Mouse (Mus musculus) liver, embryonic 11.5 days (tissue): ENCODE data around the gene Krt14. TPM values are rescaled to one million over a fixed set of nuclear protein-coding genes. Genes with fewer than 3 reads are reported as not detected.

Experiments
- ATAC-seq: fragments of 200-750 bp; cut with Nextera tagmentation; replicated peaks from 2 replicates; pipeline ENCODE4 v1.8.0; 2017; ENCODE audit warnings: moderate number of reproducible peaks, mild to moderate bottlenecking, moderate TSS enrichment, moderate library complexity; ENCODE audit not compliant: low FRiP score
- DNase-seq: peaks from one replicate; pipeline ENCODE4 v3.0.0-alpha.2; 2017; ENCODE audit warnings: low spot score
- H3K27ac ChIP-seq: fragments of 300-500 bp; sonication (generic); 2 replicates; pipeline ENCODE4 v1.5.1; 2014; ENCODE audit warnings: mild to moderate bottlenecking, low read depth, low read length, control low read depth
- H3K27me3 ChIP-seq: fragments of 300-500 bp; sonication (generic); replicated peaks from 2 replicates; pipeline ENCODE4 v1.6.1; 2014; ENCODE audit warnings: low read length, mixed read lengths; ENCODE audit not compliant: control insufficient read depth, insufficient read depth
- H3K36me3 ChIP-seq: fragments of 300-500 bp; sonication (generic); 2 replicates; pipeline ENCODE4 v1.6.1; 2014; ENCODE audit warnings: mild to moderate bottlenecking, low read length, moderate library complexity, mixed read lengths; ENCODE audit not compliant: control insufficient read depth, insufficient read depth
- H3K4me1 ChIP-seq: fragments of 300-500 bp; sonication (generic); replicated peaks from 2 replicates; pipeline ENCODE4 v1.6.1; 2014; ENCODE audit warnings: low read length, mixed read lengths; ENCODE audit not compliant: control insufficient read depth, insufficient read depth
- H3K4me2 ChIP-seq: fragments of 300-500 bp; sonication (generic); 2 replicates; pipeline ENCODE4 v1.6.1; 2014; ENCODE audit warnings: mild to moderate bottlenecking, control low read depth, moderate library complexity
- H3K4me3 ChIP-seq: fragments of 300-500 bp; sonication (generic); 2 replicates; pipeline ENCODE4 v1.5.1; 2014; ENCODE audit warnings: low read depth, low read length, control low read depth
- H3K9ac ChIP-seq: fragments of 300-500 bp; sonication (generic); 2 replicates; pipeline ENCODE4 v1.6.1; 2014; ENCODE audit warnings: low read depth, low read length, control low read depth
- H3K9me3 ChIP-seq: fragments of 300-500 bp; sonication (generic); 2 replicates; pipeline ENCODE4 v1.6.1; 2016; ENCODE audit warnings: low read length, inconsistent platforms, mixed read lengths; ENCODE audit not compliant: control insufficient read depth
- WGBS: fragments of 180-500 bp; shearing (Covaris S2); extraction: QIAGEN DNeasy Blood & Tissue Kit; methylation state at CpG from one replicate; pipeline ENCODE4 v1.1.7; 2014; 5-methylcytosine and 5-hydroxymethylcytosine counted together
- polyA plus RNA-seq: library from polyadenylated mRNA; unstranded; fragments of >200 nt; fragmentation: Nextera tagmentation; extraction: Ambion mirVana; gene quantifications from 2 replicates; pipeline ENCODE4 v1.2.1, GENCODE M21; 2014

Gene Krt14
- polyA plus RNA-seq, 1 experiment from 2014 or later = 2.3 TPM

GRCm38 (mm10) chr11:100178307-100178706 lies 29.0 kb downstream of the Krt14 start:
- WGBS = 77% methylated on average over 5 of the region's 5 CpGs
- Histone ChIP-seq H3K36me3 (no peaks in the 10 kb centered on the region), H3K4me3 (no peak overlapping the region), H3K4me2 (no peak overlapping the region), H3K9me3 (no peaks in the 10 kb centered on the region), H3K27ac (no peak overlapping the region), H3K9ac (no peak overlapping the region), H3K27me3 (no peaks in the 10 kb centered on the region), H3K4me1 (no peaks in the 10 kb centered on the region)
- no peak for DNase-seq
- ATAC-seq = no peak

DNA sequence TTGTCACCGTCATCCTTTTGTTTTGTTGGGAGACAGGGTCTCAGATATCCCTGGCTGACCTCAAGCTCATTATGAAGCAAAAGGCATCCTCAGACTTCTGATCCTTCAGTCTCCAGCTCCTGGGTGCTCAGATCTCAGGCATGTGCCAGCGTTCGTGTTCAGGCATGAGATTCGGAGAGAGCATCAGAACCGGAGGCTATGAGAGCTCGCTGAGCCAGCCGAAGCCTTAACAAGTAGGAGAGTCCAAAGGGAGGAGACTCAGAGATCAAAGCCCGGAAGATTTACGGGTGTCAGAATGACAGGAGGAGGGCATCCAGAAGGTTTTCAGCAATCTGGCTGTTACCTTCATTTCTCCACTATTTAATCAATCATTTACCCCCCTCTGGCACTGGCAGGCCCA lies 30.6 kb downstream of the Krt14 start:
- H3K9me3 ChIP-seq = no peaks in the 10 kb centered on the region
- no peak for DNase-seq
- H3K9ac ChIP-seq = no peak overlapping the region
- ATAC-seq = no peak
- no peak overlapping the region for H3K4me3 ChIP-seq
- H3K36me3 ChIP-seq = no peaks in the 10 kb centered on the region
- H3K27me3 ChIP-seq = no peaks in the 10 kb centered on the region
- WGBS = 68% methylated on average over 9 of the region's 9 CpGs
- H3K27ac ChIP-seq = no peak overlapping the region
- H3K4me2 ChIP-seq = no peak overlapping the region
- no peaks in the 10 kb centered on the region for H3K4me1 ChIP-seq

DNA sequence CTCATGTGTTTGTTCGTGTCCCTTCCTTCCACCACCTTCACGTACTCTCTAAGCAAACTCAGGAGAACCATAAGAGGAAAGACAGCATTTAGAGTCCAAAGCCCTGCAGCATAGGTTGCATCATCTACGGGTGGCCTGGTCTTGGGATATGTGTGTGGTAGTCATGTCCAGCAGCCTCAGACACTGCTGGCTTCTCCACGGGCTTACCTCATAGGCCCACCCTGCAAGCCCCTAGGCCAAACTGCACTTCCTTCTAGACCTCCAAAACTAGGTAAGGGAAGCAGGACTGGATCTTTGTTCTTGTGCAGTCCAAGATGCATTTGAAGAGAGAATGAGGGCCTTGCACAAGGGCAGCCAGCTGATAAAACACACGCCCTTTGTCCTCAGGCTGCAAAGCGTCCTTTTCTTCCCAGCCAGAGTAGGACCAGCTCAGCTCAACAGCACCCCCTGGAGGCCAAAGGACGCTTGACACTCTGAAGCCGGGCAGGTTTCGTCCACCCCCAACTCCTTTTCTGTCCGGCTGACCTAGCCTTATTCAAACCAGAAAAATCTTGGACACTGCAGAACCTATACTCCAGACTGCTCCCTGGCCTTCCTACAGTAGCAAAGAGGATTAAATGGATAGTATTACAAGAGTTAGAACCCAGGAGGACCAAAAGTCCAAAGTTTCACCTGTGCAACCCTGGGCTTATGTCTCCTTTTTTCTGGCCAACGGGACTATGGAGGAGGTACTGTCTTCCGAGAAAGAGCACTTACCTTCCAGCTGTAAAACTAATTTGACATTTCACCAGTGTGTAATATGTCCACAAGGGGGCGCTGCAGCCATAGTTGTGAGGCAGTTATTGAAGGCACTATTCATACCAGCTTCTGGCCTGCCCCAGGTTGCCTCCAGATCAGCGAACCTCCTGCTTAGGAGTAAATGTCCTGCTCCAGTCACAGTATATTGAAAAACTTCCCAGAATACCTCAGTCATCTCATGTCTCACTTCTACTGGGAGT lies 38.3 kb downstream of the Krt14 start:
- H3K4me2 ChIP-seq = no peak overlapping the region

GRCm38 (mm10) chr11:100168071-100168470 lies 39.3 kb downstream of the Krt14 start:
- Histone ChIP-seq H3K36me3 (no peaks in the 10 kb centered on the region), H3K4me2 (no peak overlapping the region), H3K4me1 (0 out of 2 replicates have a peak, but pooled peaks cover 5% of the 10 kb centered on the region), H3K4me3 (no peak overlapping the region), H3K27ac (no peak overlapping the region), H3K27me3 (no peaks in the 10 kb centered on the region), H3K9ac (no peak overlapping the region), H3K9me3 (no peaks in the 10 kb centered on the region)
- no peak for ATAC-seq
- WGBS = 63% methylated on average over 8 of the region's 8 CpGs
- DNase-seq = no peak

More for the DNA sequence above, 38.3 kb downstream of the Krt14 start:
- no peaks in the 10 kb centered on the region for H3K27me3 ChIP-seq
- no peak overlapping the region for H3K27ac ChIP-seq
- H3K4me3 ChIP-seq = no peak overlapping the region
- 27% methylated on average over 14 of the region's 14 CpGs for WGBS
- ATAC-seq (peak; percentile 36), DNase-seq (peak; percentile 65)
- 0 out of 2 replicates have a peak, but pooled peaks cover 4% of the 10 kb centered on the region for H3K4me1 ChIP-seq
- H3K9me3 ChIP-seq = no peaks in the 10 kb centered on the region
- H3K9ac ChIP-seq = no peak overlapping the region
- H3K36me3 ChIP-seq = no peaks in the 10 kb centered on the region

- Histone ChIP-seq H3K9ac (no peak overlapping the region), H3K4me2 (no peak overlapping the region), H3K9me3 (no peaks in the 10 kb centered on the region), H3K36me3 (no peaks in the 10 kb centered on the region), H3K4me3 (no peak overlapping the region), H3K27ac (no peak overlapping the region), H3K4me1 (0 out of 2 replicates have a peak, but pooled peaks cover 5% of the 10 kb centered on the region), H3K27me3 (no peaks in the 10 kb centered on the region)
- no peak for DNase-seq
- 50% methylated on average over 7 of the region's 7 CpGs for WGBS
- ATAC-seq = no peak
Observed at GRCm38 (mm10) chr11:100164392-100164791, 43.0 kb downstream of the Krt14 start.

- WGBS = 63% methylated on average over 6 of the region's 6 CpGs
- DNase-seq (no peak), ATAC-seq (no peak)
- Histone ChIP-seq H3K36me3 (no peaks in the 10 kb centered on the region), H3K9ac (no peak overlapping the region), H3K9me3 (no peaks in the 10 kb centered on the region), H3K4me1 (no peaks in the 10 kb centered on the region), H3K27me3 (no peaks in the 10 kb centered on the region), H3K27ac (no peak overlapping the region), H3K4me2 (no peak overlapping the region), H3K4me3 (no peak overlapping the region)
Observed at GRCm38 (mm10) chr11:100157908-100158477, 49.4 kb downstream of the Krt14 start.

- no peak for DNase-seq
- 81% methylated on average over 3 of the region's 3 CpGs for WGBS
- H3K9me3 ChIP-seq = no peaks in the 10 kb centered on the region
- ATAC-seq = no peak
- no peak overlapping the region for H3K4me3 ChIP-seq
- H3K4me2 ChIP-seq = no peak overlapping the region
- no peaks in the 10 kb centered on the region for H3K27me3 ChIP-seq
- no peak overlapping the region for H3K27ac ChIP-seq
- H3K4me1 ChIP-seq = no peaks in the 10 kb centered on the region
- no peaks in the 10 kb centered on the region for H3K36me3 ChIP-seq
- no peak overlapping the region for H3K9ac ChIP-seq
Observed at GRCm38 (mm10) chr11:100157331-100157730, 50.0 kb downstream of the Krt14 start.

DNA sequence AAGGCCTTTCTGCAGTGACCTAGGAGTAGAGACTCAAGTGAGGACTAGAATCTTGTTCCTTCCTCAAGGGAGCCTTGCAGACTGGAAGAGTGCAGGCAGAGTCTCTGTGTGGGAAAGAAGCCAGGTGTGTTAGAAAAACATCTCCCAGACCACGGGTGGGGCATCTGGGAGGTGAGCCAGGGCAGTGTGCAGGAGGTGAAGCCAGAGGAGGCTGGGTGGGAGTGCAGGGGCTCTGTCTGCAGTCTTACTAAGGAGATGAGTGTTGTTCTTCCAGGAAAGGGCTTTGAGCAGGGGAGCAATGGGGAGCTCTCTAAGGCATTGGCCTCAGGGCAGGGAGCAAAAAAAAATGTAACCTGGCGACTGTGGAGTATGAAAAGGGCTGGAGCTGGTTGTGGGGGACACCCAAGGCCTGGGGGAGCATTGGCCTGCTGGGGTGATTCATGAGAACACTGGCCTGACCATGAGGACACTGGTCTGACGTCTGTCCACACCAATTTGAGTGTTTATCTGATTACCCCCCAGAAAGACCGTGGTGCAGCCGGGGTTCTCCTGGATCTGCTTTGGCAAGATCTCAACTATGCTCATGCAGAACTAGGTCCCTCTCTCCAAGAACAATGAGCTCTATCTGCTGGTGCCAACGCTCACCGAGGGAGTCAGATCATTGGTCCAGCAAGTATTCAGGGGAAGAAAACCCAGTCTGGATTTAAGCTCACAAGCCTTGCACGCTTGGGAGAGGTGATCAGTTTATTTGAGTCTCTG lies 51.7 kb downstream of the Krt14 start:
- no peak overlapping the region for H3K27ac ChIP-seq
- H3K9ac ChIP-seq = no peak overlapping the region
- no peak for DNase-seq
- H3K9me3 ChIP-seq = no peaks in the 10 kb centered on the region
- 65% methylated on average over 8 of the region's 8 CpGs for WGBS
- no peak overlapping the region for H3K4me2 ChIP-seq
- no peak for ATAC-seq
- no peaks in the 10 kb centered on the region for H3K36me3 ChIP-seq
- no peak overlapping the region for H3K4me3 ChIP-seq
- no peaks in the 10 kb centered on the region for H3K4me1 ChIP-seq
- no peaks in the 10 kb centered on the region for H3K27me3 ChIP-seq
